Mouse (Mus musculus) c-Kit-positive CD71-positive TER-119-negative erythroid progenitor cells, embryonic 14.5 days (primary cell): ENCODE results near the gene Zbtb20.

Experiments
- DNase-seq: peaks from one replicate; pipeline ENCODE4 v3.0.0-alpha.2; 2013; ENCODE audit warnings: low read depth

Zbtb20 gene

GRCm38 (mm10) chr16:43524179-43524578, 648.5 kb downstream of the Zbtb20 start:
- no peak for DNase-seq

- no peak for DNase-seq
Measured at GRCm38 (mm10) chr16:43525624-43526023, 649.9 kb downstream of the Zbtb20 start.

- DNase-seq: no peak
Measured at GRCm38 (mm10) chr16:43528300-43528699, 652.6 kb downstream of the Zbtb20 start.

- no peak for DNase-seq
Measured at GRCm38 (mm10) chr16:43531328-43531727, 655.6 kb downstream of the Zbtb20 start.

- DNase-seq: no peak
Measured at GRCm38 (mm10) chr16:43534103-43534502, 658.4 kb downstream of the Zbtb20 start.

- no peak for DNase-seq
Measured at GRCm38 (mm10) chr16:43535912-43536311, 660.2 kb downstream of the Zbtb20 start.

- DNase-seq: no peak
Measured at GRCm38 (mm10) chr16:43537163-43537562, 661.5 kb downstream of the Zbtb20 start.

- no peak for DNase-seq
Measured at GRCm38 (mm10) chr16:43539659-43540096, 664.0 kb downstream of the Zbtb20 start.

GRCm38 (mm10) chr16:43540108-43540507, 664.4 kb downstream of the Zbtb20 start:
- peak; percentile 4 for DNase-seq

- DNase-seq: no peak
Measured at GRCm38 (mm10) chr16:43540546-43541167, 665.0 kb downstream of the Zbtb20 start.

GRCm38 (mm10) chr16:43545261-43545660, 669.6 kb downstream of the Zbtb20 start:
- no peak for DNase-seq

GRCm38 (mm10) chr16:43547323-43548180, 671.9 kb downstream of the Zbtb20 start:
- DNase-seq: no peak

- DNase-seq: no peak
Measured at GRCm38 (mm10) chr16:43548774-43549173, 673.1 kb downstream of the Zbtb20 start.

GRCm38 (mm10) chr16:43549425-43550089, 673.9 kb downstream of the Zbtb20 start:
- DNase-seq: no peak

GRCm38 (mm10) chr16:43552443-43552842, 676.8 kb downstream of the Zbtb20 start:
- DNase-seq: no peak

GRCm38 (mm10) chr16:43557385-43557784, 681.7 kb downstream of the Zbtb20 start:
- no peak for DNase-seq

GRCm38 (mm10) chr16:43561330-43561729, 685.6 kb downstream of the Zbtb20 start:
- no peak for DNase-seq

GRCm38 (mm10) chr16:43561956-43562355, 686.3 kb downstream of the Zbtb20 start:
- no peak for DNase-seq

GRCm38 (mm10) chr16:43565872-43566271, 690.2 kb downstream of the Zbtb20 start:
- no peak for DNase-seq

GRCm38 (mm10) chr16:43566511-43566910, 690.8 kb downstream of the Zbtb20 start:
- DNase-seq: no peak

GRCm38 (mm10) chr16:43571376-43572081, 695.8 kb downstream of the Zbtb20 start:
- DNase-seq: no peak

GRCm38 (mm10) chr16:43572171-43572570, 696.5 kb downstream of the Zbtb20 start:
- no peak for DNase-seq
